Mouse (Mus musculus) neural tube, embryonic 12.5 days (tissue): Measurements from ENCODE around the gene Ado. TPM values are rescaled to one million over a fixed set of nuclear protein-coding genes. Genes with fewer than 3 reads are reported as not detected.
A peak's percentile ranks its signal among the peaks of the same experiment; 100 is the strongest.

Experiments
- ATAC-seq: fragments of 200-750 bp; cut with Nextera tagmentation; 2 replicates; pipeline ENCODE4 v1.8.0; 2017; ENCODE audit warnings: low read depth, mild to moderate bottlenecking, moderate TSS enrichment, moderate library complexity; ENCODE audit not compliant: low FRiP score
- H3K27ac ChIP-seq: fragments of 300-500 bp; sonication (generic); 2 replicates; pipeline ENCODE4 v1.5.1; 2016
- H3K27me3 ChIP-seq: fragments of 300-500 bp; sonication (generic); replicated peaks from 2 replicates; pipeline ENCODE4 v1.6.1; 2016; ENCODE audit warnings: mild to moderate bottlenecking
- H3K36me3 ChIP-seq: fragments of 300-500 bp; sonication (generic); 2 replicates; pipeline ENCODE4 v1.6.1; 2016; ENCODE audit warnings: mild to moderate bottlenecking
- H3K4me1 ChIP-seq: fragments of 300-500 bp; sonication (generic); 2 replicates; pipeline ENCODE4 v1.6.1; 2016
- H3K4me2 ChIP-seq: fragments of 300-500 bp; sonication (generic); replicated peaks from 2 replicates; pipeline ENCODE4 v1.6.1; 2016; ENCODE audit warnings: mild to moderate bottlenecking
- H3K4me3 ChIP-seq: fragments of 300-500 bp; sonication (generic); 2 replicates; pipeline ENCODE4 v1.5.1; 2016
- H3K9ac ChIP-seq: fragments of 300-500 bp; sonication (generic); 2 replicates; pipeline ENCODE4 v1.6.1; 2016; ENCODE audit warnings: mild to moderate bottlenecking
- H3K9me3 ChIP-seq: fragments of 300-500 bp; sonication (generic); 2 replicates; pipeline ENCODE4 v1.6.1; 2016; ENCODE audit warnings: mild to moderate bottlenecking
- WGBS: fragments of 180-500 bp; shearing (Covaris S2); methylation state at CpG from one replicate; pipeline ENCODE4 v1.1.7; 2016; 5-methylcytosine and 5-hydroxymethylcytosine counted together
- polyA plus RNA-seq: library from polyadenylated mRNA; unstranded; fragments of >200 nt; fragmentation: Nextera tagmentation; extraction: Ambion mirVana; gene quantifications from 2 replicates; pipeline ENCODE4 v1.2.1, GENCODE M21; 2016

The Ado gene
- polyA plus RNA-seq, result 78.0 and 81.2 TPM in 2 replicates

- H3K4me1 ChIP-seq, result peaks cover 26% of the 10 kb centered on the region
- under 1% methylated on average over 78 of the region's 79 CpGs for WGBS
Observed at GRCm38 (mm10) chr10:67548877-67549731, at the start of gene Ado. Gene Ado, minus strand, starts transcription at chr10:67548955.

DNA sequence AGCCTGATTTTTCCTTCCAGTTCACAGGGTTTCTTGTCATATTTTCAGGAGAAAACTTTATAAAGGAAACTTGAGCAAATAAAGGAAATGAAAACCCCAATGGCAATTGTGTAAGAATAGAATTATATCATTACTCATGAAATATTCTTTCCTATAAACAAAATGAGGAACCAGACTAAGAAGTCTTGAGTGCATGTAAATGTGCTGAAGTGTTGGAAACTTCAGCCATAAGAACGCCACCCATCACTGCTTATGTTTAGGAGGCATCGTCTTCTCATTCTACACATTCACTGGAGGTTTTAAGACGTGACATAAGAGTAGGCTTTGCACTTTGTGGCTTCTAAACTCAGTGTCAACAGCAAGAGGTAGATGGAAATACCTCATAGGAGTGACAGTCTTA, 46.5 kb upstream of the Ado start:
- ATAC-seq, result no peak
- 84% methylated on average over 3 of the region's 3 CpGs for WGBS

More at GRCm38 (mm10) chr10:67548877-67549731, at the start of gene Ado:
- H3K27ac ChIP-seq, result peak within 1 kb of the TSS; percentile 91
- peak within 1 kb of the TSS; percentile 79 for H3K4me3 ChIP-seq
- H3K4me2 ChIP-seq, result peak within 1 kb of the TSS; percentile 99
- no peaks in the 10 kb centered on the region for H3K36me3 ChIP-seq
- H3K27me3 ChIP-seq, result peaks cover 17% of the 10 kb centered on the region
- peak within 1 kb of the TSS; percentile 84 for H3K9ac ChIP-seq
- ATAC-seq, result peak; percentile 97
- no peaks in the 10 kb centered on the region for H3K9me3 ChIP-seq

GRCm38 (mm10) chr10:67585873-67586610, 37.3 kb upstream of the Ado start:
- WGBS, result 84% methylated on average over 18 of the region's 18 CpGs
- Histone ChIP-seq H3K27me3 (no peaks in the 10 kb centered on the region), H3K4me1 (no peaks in the 10 kb centered on the region), H3K4me2 (no peak overlapping the region), H3K27ac (no peak overlapping the region), H3K4me3 (no peak overlapping the region), H3K9ac (no peak overlapping the region), H3K36me3 (no peaks in the 10 kb centered on the region), H3K9me3 (no peaks in the 10 kb centered on the region)
- no peak for ATAC-seq

More for the DNA sequence above, 46.5 kb upstream of the Ado start:
- Histone ChIP-seq H3K27me3 (no peaks in the 10 kb centered on the region), H3K36me3 (no peaks in the 10 kb centered on the region), H3K4me1 (no peaks in the 10 kb centered on the region), H3K4me2 (no peak overlapping the region), H3K4me3 (no peak overlapping the region), H3K9ac (no peak overlapping the region), H3K9me3 (no peaks in the 10 kb centered on the region), H3K27ac (no peak overlapping the region)

GRCm38 (mm10) chr10:67581698-67582285, 33.0 kb upstream of the Ado start:
- WGBS, result 88% methylated on average over 12 of the region's 12 CpGs
- H3K27me3 ChIP-seq, result no peaks in the 10 kb centered on the region
- no peak overlapping the region for H3K9ac ChIP-seq
- no peak overlapping the region for H3K4me2 ChIP-seq
- no peak overlapping the region for H3K4me3 ChIP-seq
- no peak for ATAC-seq
- no peaks in the 10 kb centered on the region for H3K9me3 ChIP-seq
- no peaks in the 10 kb centered on the region for H3K4me1 ChIP-seq
- H3K36me3 ChIP-seq, result no peaks in the 10 kb centered on the region
- no peak overlapping the region for H3K27ac ChIP-seq

DNA sequence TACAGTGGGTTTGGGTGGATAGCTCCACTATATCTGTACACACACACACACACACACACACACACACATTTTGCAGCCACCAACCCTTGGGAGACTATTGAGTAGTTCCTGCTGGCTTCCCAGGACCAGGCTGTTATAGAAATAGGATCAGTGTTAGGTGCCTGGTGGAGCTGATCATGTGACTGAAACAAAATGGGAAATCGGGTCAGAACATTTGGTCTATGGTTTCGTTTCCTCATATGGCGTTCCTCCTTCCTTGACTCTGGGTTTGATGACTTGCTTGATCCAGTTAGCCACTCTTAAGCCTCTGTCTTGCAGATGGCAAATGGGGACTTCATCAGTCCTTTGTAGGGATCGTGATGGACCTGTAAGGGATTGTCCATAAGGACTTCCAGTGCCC, 31.1 kb upstream of the Ado start:
- WGBS, result 95% methylated on average over 4 of the region's 4 CpGs
- no peak for ATAC-seq

GRCm38 (mm10) chr10:67573310-67573709, 24.6 kb upstream of the Ado start:
- ATAC-seq, result no peak

More for the DNA sequence above, 31.1 kb upstream of the Ado start:
- no peak overlapping the region for H3K9ac ChIP-seq
- H3K27ac ChIP-seq, result no peak overlapping the region
- no peaks in the 10 kb centered on the region for H3K36me3 ChIP-seq
- no peaks in the 10 kb centered on the region for H3K4me1 ChIP-seq
- no peaks in the 10 kb centered on the region for H3K27me3 ChIP-seq
- no peaks in the 10 kb centered on the region for H3K9me3 ChIP-seq
- no peak overlapping the region for H3K4me2 ChIP-seq
- no peak overlapping the region for H3K4me3 ChIP-seq

GRCm38 (mm10) chr10:67571443-67571842, 22.7 kb upstream of the Ado start:
- Histone ChIP-seq H3K9me3 (no peaks in the 10 kb centered on the region), H3K4me1 (0 out of 2 replicates have a peak, but pooled peaks cover 5% of the 10 kb centered on the region), H3K27me3 (peaks cover 1% of the 10 kb centered on the region), H3K36me3 (no peaks in the 10 kb centered on the region), H3K4me2 (no peak overlapping the region), H3K4me3 (no peak overlapping the region), H3K27ac (no peak overlapping the region), H3K9ac (no peak overlapping the region)
- ATAC-seq, result no peak
- WGBS, result 91% methylated on average over 14 of the region's 14 CpGs

More at GRCm38 (mm10) chr10:67573310-67573709, 24.6 kb upstream of the Ado start:
- 57% methylated on average over 8 of the region's 8 CpGs for WGBS
- no peak overlapping the region for H3K9ac ChIP-seq
- no peaks in the 10 kb centered on the region for H3K36me3 ChIP-seq
- H3K4me2 ChIP-seq, result no peak overlapping the region
- 0 out of 2 replicates have a peak, but pooled peaks cover 5% of the 10 kb centered on the region for H3K4me1 ChIP-seq
- no peak overlapping the region for H3K4me3 ChIP-seq
- no peaks in the 10 kb centered on the region for H3K9me3 ChIP-seq
- H3K27me3 ChIP-seq, result no peaks in the 10 kb centered on the region
- H3K27ac ChIP-seq, result no peak overlapping the region

GRCm38 (mm10) chr10:67569539-67569938, 20.8 kb upstream of the Ado start:
- ATAC-seq, result no peak
- WGBS, result 92% methylated on average over 7 of the region's 7 CpGs
- no peak overlapping the region for H3K4me3 ChIP-seq
- no peak overlapping the region for H3K4me2 ChIP-seq
- peaks cover 7% of the 10 kb centered on the region for H3K27me3 ChIP-seq
- H3K9me3 ChIP-seq, result no peaks in the 10 kb centered on the region
- no peaks in the 10 kb centered on the region for H3K36me3 ChIP-seq
- H3K27ac ChIP-seq, result no peak overlapping the region
- no peak overlapping the region for H3K9ac ChIP-seq
- H3K4me1 ChIP-seq, result 0 out of 2 replicates have a peak, but pooled peaks cover 5% of the 10 kb centered on the region

DNA sequence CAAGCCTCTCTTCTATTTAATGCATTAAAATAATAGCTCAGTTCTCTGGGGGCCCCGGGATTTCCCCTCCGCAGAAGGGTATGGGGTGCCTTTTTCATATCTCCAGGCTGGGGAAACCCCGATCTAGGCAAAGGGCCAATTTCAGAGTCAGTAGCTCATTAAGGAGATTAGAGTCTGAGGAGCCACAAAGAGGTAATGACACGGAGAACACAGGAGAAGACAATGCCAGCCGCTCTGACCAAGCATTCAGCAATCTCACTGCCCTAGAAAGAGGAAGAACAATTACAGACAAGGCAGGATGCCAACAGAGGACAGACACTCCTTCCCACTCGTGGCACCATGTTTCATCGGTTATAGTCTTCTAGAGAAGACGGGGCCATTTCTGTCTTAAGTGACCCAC, 17.3 kb upstream of the Ado start:
- Histone ChIP-seq H3K4me3 (no peak overlapping the region), H3K36me3 (no peaks in the 10 kb centered on the region), H3K9me3 (no peaks in the 10 kb centered on the region), H3K9ac (no peak overlapping the region), H3K4me1 (no peaks in the 10 kb centered on the region), H3K4me2 (no peak overlapping the region), H3K27ac (no peak overlapping the region), H3K27me3 (peaks cover 37% of the 10 kb centered on the region)
- 68% methylated on average over 8 of the region's 8 CpGs for WGBS
- ATAC-seq, result no peak

- ATAC-seq, result no peak
- H3K4me2 ChIP-seq, result no peak overlapping the region
- H3K4me1 ChIP-seq, result no peaks in the 10 kb centered on the region
- no peak overlapping the region for H3K9ac ChIP-seq
- H3K4me3 ChIP-seq, result no peak overlapping the region
- H3K27me3 ChIP-seq, result peaks cover 38% of the 10 kb centered on the region
- no peaks in the 10 kb centered on the region for H3K36me3 ChIP-seq
- H3K27ac ChIP-seq, result no peak overlapping the region
- 94% methylated on average over 7 of the region's 7 CpGs for WGBS
- no peaks in the 10 kb centered on the region for H3K9me3 ChIP-seq
Observed at GRCm38 (mm10) chr10:67564509-67564908, 15.8 kb upstream of the Ado start.

DNA sequence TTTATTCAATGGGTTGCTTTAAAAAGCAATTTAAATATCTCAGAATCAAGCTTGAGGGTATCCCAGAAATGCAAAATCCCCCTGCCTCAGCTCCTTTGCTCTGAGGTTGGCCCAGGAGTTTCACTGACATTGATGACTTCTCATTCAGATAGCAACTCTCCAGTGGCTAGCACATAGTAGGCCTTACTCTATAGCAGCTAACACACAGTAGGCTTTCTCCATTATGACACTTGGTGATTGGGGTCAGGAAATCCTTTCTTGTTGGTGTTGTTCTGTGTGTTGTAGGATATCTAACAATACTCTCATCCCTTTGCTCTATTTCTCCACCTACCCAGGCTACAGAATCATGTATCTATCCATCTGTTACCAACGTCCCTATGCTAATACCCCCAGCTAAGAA, 12.4 kb upstream of the Ado start:
- no peak overlapping the region for H3K9ac ChIP-seq
- peaks cover 11% of the 10 kb centered on the region; the same call in 1 of the 2 replicates for H3K9me3 ChIP-seq
- H3K27me3 ChIP-seq, result peaks cover 61% of the 10 kb centered on the region
- no peaks in the 10 kb centered on the region for H3K4me1 ChIP-seq
- no peak overlapping the region for H3K4me2 ChIP-seq
- H3K4me3 ChIP-seq, result no peak overlapping the region
- ATAC-seq, result no peak
- WGBS, result 67% methylated on average over 1 of the region's 1 CpGs
- H3K36me3 ChIP-seq, result no peaks in the 10 kb centered on the region
- no peak overlapping the region for H3K27ac ChIP-seq
